Mouse (Mus musculus): ENCODE results near the gene Lgr6.

The Lgr6 gene

DNA sequence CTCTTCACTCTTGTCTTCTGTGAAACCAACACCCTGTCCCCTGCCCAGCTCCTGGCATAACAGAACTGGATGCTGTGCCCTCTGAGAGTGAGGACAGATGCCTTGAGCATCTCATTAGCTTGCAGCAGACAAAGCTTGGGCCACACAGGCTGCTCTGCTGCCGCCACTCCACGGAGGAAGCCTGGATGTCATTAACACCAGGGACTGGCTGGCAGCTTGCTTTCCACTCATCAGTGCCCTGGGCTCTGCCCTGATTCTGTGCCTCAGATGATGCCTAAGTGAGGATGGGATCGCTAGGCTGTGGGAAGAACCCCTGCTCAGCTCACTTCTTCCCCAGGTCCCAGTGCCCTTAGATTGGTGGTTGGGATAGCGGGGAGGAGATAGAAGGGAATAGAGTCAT lies 109.6 kb downstream of the Lgr6 start:
- in situ Hi-C loops (cut with MboI; ENCODE audit: low pct_unique_long_range_greater_than_20kb in 1 of 2, low sequenced_read_pairs in 2 of 2, unreplicated experiment in 1 of 2) = no loop called here

GRCm38 (mm10) chr1:134994739-134995138 lies 110.3 kb downstream of the Lgr6 start:
- in situ Hi-C loops (cut with MboI; ENCODE audit: low pct_unique_long_range_greater_than_20kb in 1 of 2, low sequenced_read_pairs in 2 of 2, unreplicated experiment in 1 of 2) = no loop called here

DNA sequence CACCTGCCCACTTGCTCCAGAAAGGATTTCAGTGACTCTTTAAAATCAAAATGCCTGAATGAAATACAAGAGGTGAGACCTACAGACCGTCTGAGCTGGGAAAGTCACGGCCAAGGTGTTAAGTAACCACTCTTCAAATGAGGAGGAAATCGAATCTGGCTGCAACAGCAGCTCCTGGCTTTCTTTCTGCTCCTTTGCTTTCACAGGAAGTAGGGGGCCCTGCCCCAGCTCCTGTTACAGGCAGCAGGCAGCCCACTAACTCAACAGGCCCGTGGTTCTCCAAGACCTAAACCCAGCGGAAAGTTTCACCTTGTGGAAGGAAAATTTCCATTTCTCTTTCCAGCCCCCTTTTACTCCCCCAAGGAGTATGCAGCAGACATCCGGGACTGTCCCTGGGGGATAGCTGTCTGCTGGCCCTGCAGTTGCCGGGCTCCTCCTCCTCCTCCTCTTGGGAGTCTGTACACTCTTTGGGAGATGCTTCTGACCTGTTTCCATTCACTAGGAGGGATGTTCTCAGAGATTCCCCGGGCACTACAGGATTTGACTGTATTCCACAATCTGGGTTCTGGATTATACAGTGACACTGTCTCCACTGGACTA lies 112.9 kb downstream of the Lgr6 start:
- in situ Hi-C loops (cut with MboI; ENCODE audit: low pct_unique_long_range_greater_than_20kb in 1 of 2, low sequenced_read_pairs in 2 of 2, unreplicated experiment in 1 of 2) = no loop called here

DNA sequence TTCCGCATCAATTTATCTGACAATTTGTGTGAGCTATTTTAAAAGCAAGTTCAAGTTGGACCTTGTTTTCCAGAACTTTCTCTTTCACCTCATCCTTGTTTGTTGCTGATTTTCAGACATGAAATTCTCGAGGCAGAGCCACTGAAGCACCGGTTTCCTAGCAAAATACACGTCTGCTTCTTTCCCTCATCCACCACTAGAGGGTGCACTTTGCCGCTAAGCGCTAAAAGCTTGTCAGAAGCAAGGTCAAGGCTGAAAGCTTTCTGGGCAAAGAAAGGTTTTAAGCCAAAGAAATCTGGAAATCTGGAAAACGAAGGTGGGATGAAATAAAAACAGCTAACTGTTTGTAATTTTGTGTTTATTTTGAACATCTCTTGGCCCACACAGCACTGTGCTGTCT lies 115.7 kb downstream of the Lgr6 start:
- in situ Hi-C loops (cut with MboI; ENCODE audit: low pct_unique_long_range_greater_than_20kb in 1 of 2, low sequenced_read_pairs in 2 of 2, unreplicated experiment in 1 of 2) = no loop called here

DNA sequence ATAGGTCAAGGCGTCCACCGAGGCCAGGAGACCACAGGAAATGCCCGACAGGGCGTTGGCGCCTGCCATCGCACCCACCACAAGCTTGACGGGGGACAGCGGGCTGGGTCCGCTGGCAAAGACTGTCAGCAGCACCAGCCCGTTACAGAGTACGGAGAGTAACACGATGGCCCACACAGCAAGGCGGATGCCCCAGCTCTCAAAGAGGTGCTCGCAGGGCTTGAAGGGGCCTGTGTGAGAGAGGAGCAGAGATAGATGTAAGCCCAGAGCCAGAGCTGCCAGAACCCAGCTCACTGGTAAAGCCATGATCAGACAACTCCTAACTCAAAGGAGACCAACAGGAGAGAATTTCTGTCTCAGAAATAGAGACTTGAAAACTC lies 117.1 kb downstream of the Lgr6 start:
- in situ Hi-C loops (cut with MboI; ENCODE audit: low pct_unique_long_range_greater_than_20kb in 1 of 2, low sequenced_read_pairs in 2 of 2, unreplicated experiment in 1 of 2) = no loop called here

- in situ Hi-C loops (cut with MboI; ENCODE audit: low pct_unique_long_range_greater_than_20kb in 1 of 2, low sequenced_read_pairs in 2 of 2, unreplicated experiment in 1 of 2) = no loop called here
Observed at GRCm38 (mm10) chr1:134987173-134987961, 117.7 kb downstream of the Lgr6 start.

DNA sequence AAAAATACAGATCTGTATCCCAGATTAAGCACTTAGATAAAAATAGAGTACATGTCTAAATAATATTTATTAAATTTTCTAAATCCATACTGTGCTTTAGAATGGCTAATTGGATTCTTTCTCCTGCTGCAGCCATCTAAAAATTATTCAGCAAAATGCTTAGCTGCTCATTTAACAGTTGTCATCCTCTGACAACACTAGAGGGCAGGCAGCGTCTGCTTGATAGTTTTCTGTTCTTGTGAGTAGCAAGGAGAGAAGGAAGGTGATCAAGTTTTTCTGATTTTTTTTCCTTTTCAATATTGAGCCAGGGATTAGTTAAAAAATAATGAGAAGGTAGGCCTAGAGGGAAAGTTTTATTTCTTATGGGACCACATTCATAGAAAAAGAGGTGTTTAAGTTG lies 132.2 kb downstream of the Lgr6 start:
- in situ Hi-C loops (cut with MboI; ENCODE audit: low pct_unique_long_range_greater_than_20kb in 1 of 2, low sequenced_read_pairs in 2 of 2, unreplicated experiment in 1 of 2) = no loop called here

DNA sequence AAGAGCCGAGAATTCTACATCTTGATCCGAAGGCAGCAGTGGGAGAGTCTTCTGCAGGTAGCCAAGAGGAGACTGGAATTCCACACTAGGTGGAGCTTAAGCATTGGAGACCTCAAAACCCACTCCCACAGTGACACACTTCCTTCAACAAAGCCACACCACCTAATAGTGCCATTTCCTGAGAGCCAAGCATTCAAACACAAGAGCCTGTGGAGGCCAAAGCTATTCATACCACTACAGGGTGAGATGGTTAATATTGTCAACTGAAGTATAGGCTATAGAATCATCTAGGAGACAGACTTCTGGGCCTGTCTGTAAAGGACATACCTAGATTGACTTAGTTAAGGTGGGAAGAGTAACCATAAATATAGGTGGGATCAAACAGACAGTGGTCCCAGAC lies 139.6 kb downstream of the Lgr6 start:
- in situ Hi-C loops (cut with MboI; ENCODE audit: low pct_unique_long_range_greater_than_20kb in 1 of 2, low sequenced_read_pairs in 2 of 2, unreplicated experiment in 1 of 2) = no loop called here

DNA sequence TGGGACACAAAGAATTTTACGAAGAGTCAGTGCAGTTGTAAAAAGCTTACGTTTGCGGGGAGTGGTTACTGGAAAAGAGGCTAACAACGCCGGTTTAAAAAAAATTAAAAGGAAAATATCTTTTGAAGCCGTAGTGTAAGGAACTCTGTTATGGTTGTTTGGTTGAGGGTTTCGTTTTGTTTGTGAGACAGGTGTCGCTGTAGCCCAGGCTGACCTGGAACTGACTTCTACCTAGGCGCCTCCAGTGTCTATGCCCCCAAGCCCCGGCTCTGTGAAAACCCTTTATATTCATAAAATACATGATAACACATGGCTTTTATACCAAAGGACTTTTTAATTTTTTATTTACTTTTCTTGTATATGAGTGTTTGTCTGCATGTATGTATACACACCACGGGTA lies 142.3 kb downstream of the Lgr6 start:
- in situ Hi-C loops (cut with MboI; ENCODE audit: low pct_unique_long_range_greater_than_20kb in 1 of 2, low sequenced_read_pairs in 2 of 2, unreplicated experiment in 1 of 2) = no loop called here

DNA sequence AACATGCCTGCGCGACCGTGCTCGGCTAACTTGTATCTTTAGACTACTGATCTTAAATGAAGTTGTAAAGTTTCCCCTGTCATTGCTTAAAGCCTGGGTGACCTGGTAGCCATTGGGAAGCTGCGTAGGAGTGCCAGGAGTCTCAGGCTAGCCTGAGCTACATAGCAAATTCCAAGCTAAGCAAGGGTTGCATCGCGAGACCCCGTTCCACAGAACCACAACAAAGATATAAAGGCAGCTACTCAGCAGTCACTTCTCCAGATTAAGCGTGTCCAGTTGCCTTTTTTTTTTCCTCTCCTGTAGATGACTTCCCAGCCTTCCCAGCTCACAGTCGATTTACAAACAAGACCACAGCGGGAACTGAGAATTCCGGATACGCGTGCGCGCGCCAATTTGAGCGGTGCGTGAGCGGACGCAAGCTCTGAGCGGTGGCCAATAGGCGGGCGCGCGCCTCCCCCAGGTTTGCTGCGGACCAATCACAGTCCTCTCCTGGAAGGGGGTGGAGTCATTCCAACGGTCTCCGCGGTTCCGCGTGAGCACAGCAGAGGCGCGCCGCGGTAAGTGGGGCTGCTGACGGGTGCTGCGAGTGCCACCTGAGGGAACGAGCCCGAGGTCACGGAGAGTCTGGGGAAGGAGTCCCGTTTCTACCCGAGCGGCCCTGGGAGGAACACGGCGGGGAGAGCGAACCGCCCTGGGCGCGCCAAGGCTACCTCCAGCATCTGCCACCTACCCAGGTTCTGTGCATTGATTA lies 142.8 kb downstream of the Lgr6 start, which contains the start of gene Ube2t:
Gene Ube2t, plus strand, starts transcription at position 513 of the 751 bp plus-strand sequence.
- in situ Hi-C loops (cut with MboI; ENCODE audit: low pct_unique_long_range_greater_than_20kb in 1 of 2, low sequenced_read_pairs in 2 of 2, unreplicated experiment in 1 of 2) = no loop called here

DNA sequence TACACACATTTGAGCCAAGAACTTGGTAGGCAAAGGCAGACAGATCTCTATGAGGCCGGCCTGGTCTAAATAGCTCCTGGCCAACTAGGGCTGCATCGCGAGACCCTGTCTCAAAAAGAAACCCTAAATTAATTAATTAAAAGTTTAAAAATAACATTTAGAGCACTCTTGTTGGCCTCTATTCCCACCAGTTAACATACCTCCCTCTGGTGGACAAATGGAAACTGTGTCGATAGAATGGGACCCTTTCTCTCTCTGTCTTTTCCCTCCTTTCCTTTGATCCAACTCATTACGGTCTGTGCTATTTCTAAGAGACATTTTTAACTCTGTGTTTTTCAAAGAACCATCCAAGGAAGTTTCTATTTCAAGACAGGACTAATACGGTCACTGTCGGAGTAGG lies 144.4 kb downstream of the Lgr6 start:
- in situ Hi-C loops (cut with MboI; ENCODE audit: low pct_unique_long_range_greater_than_20kb in 1 of 2, low sequenced_read_pairs in 2 of 2, unreplicated experiment in 1 of 2) = no loop called here

DNA sequence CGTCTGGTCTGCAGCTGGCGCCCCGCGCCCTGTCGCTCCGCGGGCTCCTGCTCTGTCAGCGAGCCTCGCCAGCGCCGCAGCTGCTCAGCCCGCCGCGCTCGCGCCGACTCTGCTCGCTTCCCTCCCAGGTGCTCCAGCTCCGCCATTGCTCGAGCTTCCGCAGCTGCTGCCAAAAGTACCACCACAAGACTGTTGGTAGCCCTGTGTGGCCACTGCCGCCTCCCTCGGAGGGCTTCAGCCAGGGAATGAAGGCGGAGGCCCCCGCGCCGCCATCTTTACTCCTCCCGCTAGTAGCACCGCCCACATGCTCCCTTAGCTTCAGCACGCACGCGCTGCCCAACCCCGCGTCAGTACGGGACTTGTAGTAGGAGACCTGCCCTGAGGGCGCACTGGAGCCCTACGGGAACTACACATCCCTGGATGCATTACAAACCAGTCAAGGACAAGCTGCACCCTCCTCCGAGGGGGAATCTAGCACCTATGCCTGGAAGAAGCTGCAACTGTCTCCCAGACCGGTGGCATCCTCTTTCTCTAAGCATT lies 149.4 kb downstream of the Lgr6 start, which contains the start of gene Ppp1r12b:
Gene Ppp1r12b, minus strand, starts transcription at position 306 of the 540 bp plus-strand sequence.
- in situ Hi-C loops (cut with MboI; ENCODE audit: low pct_unique_long_range_greater_than_20kb in 1 of 2, low sequenced_read_pairs in 2 of 2, unreplicated experiment in 1 of 2) = no loop called here

GRCm38 (mm10) chr1:134955050-134955636 lies 149.9 kb downstream of the Lgr6 start:
- in situ Hi-C loops (cut with MboI; ENCODE audit: low pct_unique_long_range_greater_than_20kb in 1 of 2, low sequenced_read_pairs in 2 of 2, unreplicated experiment in 1 of 2) = no loop called here

- in situ Hi-C loops (cut with MboI; ENCODE audit: low pct_unique_long_range_greater_than_20kb in 1 of 2, low sequenced_read_pairs in 2 of 2, unreplicated experiment in 1 of 2) = no loop called here
Observed at GRCm38 (mm10) chr1:134949946-134950345, 155.1 kb downstream of the Lgr6 start.

GRCm38 (mm10) chr1:134947590-134947989 lies 157.5 kb downstream of the Lgr6 start:
- in situ Hi-C loops (cut with MboI; ENCODE audit: low pct_unique_long_range_greater_than_20kb in 1 of 2, low sequenced_read_pairs in 2 of 2, unreplicated experiment in 1 of 2) = no loop called here

DNA sequence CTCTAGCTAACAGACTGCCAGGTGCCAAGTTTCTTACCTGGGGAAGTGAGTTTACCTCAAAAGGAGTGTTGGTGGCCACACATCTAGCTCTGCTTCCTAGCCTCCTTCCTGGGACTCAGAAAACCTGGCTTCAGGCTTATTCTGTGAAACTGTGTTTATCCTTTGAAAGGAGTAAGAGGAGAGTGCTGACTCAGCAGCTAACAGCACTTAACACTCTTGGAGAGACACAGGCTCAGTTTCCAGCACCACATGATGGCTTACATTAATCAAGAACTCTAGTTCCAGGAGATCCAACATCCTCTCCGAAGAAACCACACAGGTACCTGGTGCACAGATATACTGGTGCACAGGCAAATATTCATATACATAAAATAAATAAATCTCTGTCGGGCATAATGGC lies 162.2 kb downstream of the Lgr6 start:
- in situ Hi-C loops (cut with MboI; ENCODE audit: low pct_unique_long_range_greater_than_20kb in 1 of 2, low sequenced_read_pairs in 2 of 2, unreplicated experiment in 1 of 2) = no loop called here

DNA sequence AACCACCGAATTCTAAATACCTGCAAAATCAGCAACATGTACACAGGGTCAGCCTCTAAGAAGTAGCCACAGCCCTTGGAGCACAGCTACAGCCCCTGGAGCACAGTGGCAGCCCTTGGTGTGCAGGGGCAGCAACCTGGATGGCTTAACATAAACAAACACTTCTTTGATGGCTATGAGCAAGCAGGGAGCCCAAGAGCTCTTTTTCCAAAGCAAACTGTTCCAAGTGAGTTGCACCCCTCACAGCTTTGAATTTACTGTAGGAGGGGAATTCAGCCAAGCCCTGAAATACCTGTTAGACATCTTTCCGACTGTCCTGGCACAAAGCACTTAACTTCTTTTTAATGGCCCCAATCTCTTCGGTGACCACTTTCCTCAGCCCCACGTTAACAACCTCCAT lies 164.2 kb downstream of the Lgr6 start:
- in situ Hi-C loops (cut with MboI; ENCODE audit: low pct_unique_long_range_greater_than_20kb in 1 of 2, low sequenced_read_pairs in 2 of 2, unreplicated experiment in 1 of 2) = no loop called here

- in situ Hi-C loops (cut with MboI; ENCODE audit: low pct_unique_long_range_greater_than_20kb in 1 of 2, low sequenced_read_pairs in 2 of 2, unreplicated experiment in 1 of 2) = no loop called here
Observed at GRCm38 (mm10) chr1:134938233-134938632, 166.8 kb downstream of the Lgr6 start.

- in situ Hi-C loops (cut with MboI; ENCODE audit: low pct_unique_long_range_greater_than_20kb in 1 of 2, low sequenced_read_pairs in 2 of 2, unreplicated experiment in 1 of 2) = no loop called here
Observed at GRCm38 (mm10) chr1:134936335-134936734, 168.7 kb downstream of the Lgr6 start.

All from mouse embryonic stem cell (cell line).